Mouse (Mus musculus) stomach, embryonic 16.5 days (tissue): ENCODE data around the gene Trpv4. TPM values are rescaled to one million over a fixed set of nuclear protein-coding genes. Genes with fewer than 3 reads are reported as not detected.

Source experiments
- ATAC-seq: fragments of 200-750 bp; cut with Nextera tagmentation; 2 replicates; pipeline ENCODE4 v1.8.0; 2017; ENCODE audit warnings: moderate number of reproducible peaks, moderate TSS enrichment; ENCODE audit not compliant: insufficient read depth, low FRiP score
- H3K27ac ChIP-seq: fragments of 300-500 bp; sonication (generic); 2 replicates; pipeline ENCODE4 v1.5.1; 2014; ENCODE audit warnings: low read length
- H3K27me3 ChIP-seq: fragments of 300-500 bp; sonication (generic); 2 replicates; pipeline ENCODE4 v1.6.1; 2014; ENCODE audit warnings: low read length, control low read depth, mixed read lengths; ENCODE audit not compliant: control insufficient read depth, insufficient read depth
- H3K36me3 ChIP-seq: fragments of 300-500 bp; sonication (generic); 2 replicates; pipeline ENCODE4 v1.6.1; 2014; ENCODE audit warnings: low read length; ENCODE audit not compliant: control insufficient read depth, insufficient read depth
- H3K4me1 ChIP-seq: fragments of 300-500 bp; sonication (generic); 2 replicates; pipeline ENCODE4 v1.6.1; 2014; ENCODE audit warnings: low read length, control low read depth, mixed read lengths; ENCODE audit not compliant: control insufficient read depth, insufficient read depth
- H3K4me2 ChIP-seq: fragments of 300-500 bp; sonication (generic); 2 replicates; pipeline ENCODE4 v1.6.1; 2014; ENCODE audit warnings: low read depth, low read length, mixed read lengths
- H3K4me3 ChIP-seq: fragments of 300-500 bp; sonication (generic); replicated peaks from 2 replicates; pipeline ENCODE4 v1.5.1; 2014; ENCODE audit warnings: mild to moderate bottlenecking, low read length
- H3K9ac ChIP-seq: fragments of 300-500 bp; sonication (generic); 2 replicates; pipeline ENCODE4 v1.6.1; 2014; ENCODE audit warnings: low read length
- H3K9me3 ChIP-seq: fragments of 300-500 bp; sonication (generic); replicated peaks from 2 replicates; pipeline ENCODE4 v1.6.1; 2016; ENCODE audit warnings: low read length, control low read depth; ENCODE audit not compliant: control insufficient read depth
- WGBS: fragments of 180-500 bp; shearing (Covaris S2); extraction: QIAGEN DNeasy Blood & Tissue Kit; methylation state at CpG from one replicate; pipeline ENCODE4 v1.1.7; 2014; 5-methylcytosine and 5-hydroxymethylcytosine counted together
- polyA plus RNA-seq: library from polyadenylated mRNA; unstranded; fragments of >200 nt; fragmentation: Nextera tagmentation; extraction: Ambion mirVana; gene quantifications from 2 replicates; pipeline ENCODE4 v1.2.1, GENCODE M21; 2015

Gene Trpv4
- polyA plus RNA-seq, result 2.8 and 3.7 TPM in 2 replicates

GRCm38 (mm10) chr5:114658255-114658654 lies at the start of gene Trpv4:
Gene Trpv4 (minus strand): TSS chr5:114658421.
- 1% methylated on average over 27 of the region's 47 CpGs for WGBS
- Histone ChIP-seq H3K27me3 (peaks cover 16% of the 10 kb centered on the region), H3K9ac (peak within 1 kb of the TSS; percentile 72), H3K27ac (no peak within 1 kb of the TSS), H3K4me1 (peaks cover 8% of the 10 kb centered on the region; the same call in 1 of the 2 replicates), H3K4me3 (peak within 1 kb of the TSS; percentile 65), H3K36me3 (no peaks in the 10 kb centered on the region), H3K4me2 (peak within 1 kb of the TSS; percentile 96), H3K9me3 (no peaks in the 10 kb centered on the region)
- ATAC-seq, result peak; percentile 56

DNA sequence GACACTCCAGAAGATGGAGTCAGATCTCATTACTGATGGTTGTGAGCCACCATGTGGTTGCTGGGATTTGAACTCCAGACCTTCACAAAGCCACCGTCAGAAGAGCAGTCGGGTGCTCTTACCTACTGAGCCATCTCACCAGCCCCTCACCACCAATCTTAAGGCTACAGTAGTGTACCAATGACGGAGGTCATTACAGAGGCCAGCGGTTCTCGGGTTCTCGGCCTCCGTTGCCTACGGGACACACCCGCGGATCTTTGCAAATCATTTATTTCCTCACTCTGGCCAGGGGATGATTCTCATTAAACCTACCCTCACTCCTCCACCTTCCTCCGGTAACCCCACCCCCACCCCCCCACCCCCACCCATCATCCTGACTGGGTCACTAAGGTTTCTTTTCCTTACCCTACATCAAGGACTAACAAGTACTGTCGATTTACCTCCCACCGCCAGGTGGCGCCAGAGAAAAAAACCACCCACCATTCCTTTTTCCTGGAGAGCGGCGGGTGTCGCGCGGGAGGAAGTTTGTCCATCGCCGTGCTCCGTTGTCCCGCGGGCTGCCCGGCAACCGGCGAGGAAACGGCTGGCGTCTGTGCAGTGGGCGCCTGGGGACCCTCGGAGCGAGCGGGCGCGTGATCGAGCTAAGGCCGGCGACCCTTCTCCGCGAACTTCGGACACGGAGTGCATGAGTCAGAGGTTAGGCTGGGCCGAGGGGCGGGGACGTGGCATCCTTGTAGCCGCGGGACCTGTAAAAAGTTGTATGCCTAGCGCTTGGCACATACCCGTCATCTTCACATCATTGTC lies 49.2 kb upstream of the Trpv4 start, which contains the start of gene Tchp:
Gene Tchp, plus strand, starts transcription at position 496 of the 804 bp plus-strand sequence.
- Histone ChIP-seq H3K27me3 (no peaks in the 10 kb centered on the region), H3K9ac (peak within 1 kb of the TSS; percentile 87), H3K27ac (no peak within 1 kb of the TSS), H3K36me3 (0 out of 2 replicates have a peak, but pooled peaks cover 6% of the 10 kb centered on the region), H3K4me1 (peaks cover 6% of the 10 kb centered on the region), H3K9me3 (no peaks in the 10 kb centered on the region), H3K4me3 (peak within 1 kb of the TSS; percentile 94), H3K4me2 (peak within 1 kb of the TSS; percentile 70)
- WGBS, result 3% methylated on average over 49 of the region's 49 CpGs
- peak; percentile 80; the same call in 1 of the 2 replicates for ATAC-seq

- no peak overlapping the region for H3K27ac ChIP-seq
- no peak overlapping the region for H3K4me2 ChIP-seq
- no peaks in the 10 kb centered on the region for H3K36me3 ChIP-seq
- no peak overlapping the region for H3K9ac ChIP-seq
- no peaks in the 10 kb centered on the region for H3K4me1 ChIP-seq
- 52% methylated on average over 14 of the region's 14 CpGs for WGBS
- H3K27me3 ChIP-seq, result no peaks in the 10 kb centered on the region
- no peaks in the 10 kb centered on the region for H3K9me3 ChIP-seq
- no peak overlapping the region for H3K4me3 ChIP-seq
- peak; percentile 34; the same call in 1 of the 2 replicates for ATAC-seq
Observed at GRCm38 (mm10) chr5:114702403-114703392, 44.5 kb upstream of the Trpv4 start.

DNA sequence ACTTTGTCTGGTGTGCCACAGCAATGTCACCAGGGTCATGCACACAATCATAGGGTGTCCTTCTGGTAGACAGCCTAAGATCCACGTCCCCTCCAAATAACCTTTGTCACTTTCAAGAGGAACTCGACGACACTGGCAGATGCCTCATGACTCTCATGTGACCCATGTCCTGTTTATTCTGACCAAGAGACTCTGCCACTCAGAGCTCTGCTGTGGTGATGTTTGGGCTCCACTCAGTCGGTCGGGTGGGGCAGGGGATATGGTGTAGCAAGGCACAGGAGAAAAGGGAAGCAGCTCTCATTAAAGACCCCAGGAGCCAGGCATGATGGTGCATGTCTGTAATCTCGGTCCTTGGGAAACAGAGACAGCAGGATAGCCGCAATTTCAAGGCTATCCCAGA lies 40.8 kb upstream of the Trpv4 start:
- H3K27me3 ChIP-seq, result no peaks in the 10 kb centered on the region
- no peak for ATAC-seq

DNA sequence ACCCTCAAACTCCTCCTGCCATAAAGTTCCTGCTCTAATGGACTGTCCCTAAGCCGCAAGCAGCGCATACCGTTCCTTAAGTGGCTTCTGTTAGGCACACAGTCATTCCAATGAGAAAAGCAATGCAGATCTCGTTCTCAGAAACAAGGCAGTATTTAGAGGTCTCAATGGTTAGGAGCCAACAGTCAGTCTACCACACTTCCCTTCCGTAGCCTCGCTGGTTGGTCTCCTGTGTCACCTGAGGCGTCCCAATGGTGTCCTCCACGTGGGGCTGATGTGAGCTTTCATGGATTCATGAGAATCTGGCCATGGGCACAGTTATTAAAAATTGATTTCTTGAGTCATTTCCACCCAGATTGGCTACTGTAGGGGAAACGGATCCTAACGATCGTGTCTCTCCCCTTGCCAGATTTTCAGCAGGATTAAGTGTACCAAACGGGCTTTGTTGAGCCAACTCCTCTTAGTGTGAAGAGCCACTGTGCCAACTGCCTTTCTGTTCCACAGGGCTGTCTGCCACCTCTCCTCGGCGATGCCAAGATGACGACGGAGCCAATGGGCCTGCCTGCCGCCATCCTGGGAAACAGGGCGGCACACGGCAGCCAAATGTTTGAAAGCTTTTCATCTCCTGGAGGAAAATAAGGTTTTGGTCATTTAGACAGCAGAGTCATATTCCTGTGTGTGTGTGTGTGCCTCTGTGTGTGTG lies 40.0 kb upstream of the Trpv4 start:
- H3K27ac ChIP-seq, result no peak overlapping the region
- 88% methylated on average over 19 of the region's 19 CpGs for WGBS
- no peaks in the 10 kb centered on the region for H3K9me3 ChIP-seq
- H3K4me2 ChIP-seq, result no peak overlapping the region
- no peaks in the 10 kb centered on the region for H3K36me3 ChIP-seq
- ATAC-seq, result no peak
- no peak overlapping the region for H3K9ac ChIP-seq
- no peak overlapping the region for H3K4me3 ChIP-seq
- H3K27me3 ChIP-seq, result no peaks in the 10 kb centered on the region
- H3K4me1 ChIP-seq, result no peaks in the 10 kb centered on the region

More for the DNA sequence above, 40.8 kb upstream of the Trpv4 start:
- Histone ChIP-seq H3K9ac (no peak overlapping the region), H3K4me1 (no peaks in the 10 kb centered on the region), H3K4me3 (no peak overlapping the region), H3K27ac (no peak overlapping the region), H3K4me2 (no peak overlapping the region), H3K9me3 (no peaks in the 10 kb centered on the region), H3K36me3 (no peaks in the 10 kb centered on the region)
- WGBS, result 49% methylated on average over 7 of the region's 7 CpGs

DNA sequence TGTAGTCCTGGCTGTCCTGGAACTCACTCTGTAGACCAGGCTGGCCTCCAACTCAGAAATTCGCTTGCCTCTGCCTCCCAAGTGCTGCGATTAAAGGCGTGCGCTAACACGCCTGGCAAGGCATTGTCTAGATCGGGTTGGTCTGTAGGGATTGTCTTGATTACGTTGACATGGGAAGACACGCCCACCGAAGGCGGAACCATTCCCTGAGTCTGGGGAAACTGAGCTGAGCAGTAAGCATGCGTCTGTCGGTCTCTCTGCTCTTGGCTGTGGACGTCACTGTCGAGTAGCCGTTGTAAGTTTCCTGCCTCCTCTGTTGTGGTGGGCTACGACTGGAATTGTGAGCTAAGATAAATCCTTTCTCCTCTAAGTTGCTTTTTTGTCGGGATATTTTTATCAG lies 38.7 kb upstream of the Trpv4 start:
- Histone ChIP-seq H3K9me3 (no peaks in the 10 kb centered on the region), H3K27me3 (no peaks in the 10 kb centered on the region), H3K4me1 (no peaks in the 10 kb centered on the region), H3K9ac (no peak overlapping the region), H3K4me3 (no peak overlapping the region), H3K27ac (no peak overlapping the region), H3K4me2 (no peak overlapping the region), H3K36me3 (no peaks in the 10 kb centered on the region)
- 79% methylated on average over 17 of the region's 17 CpGs for WGBS
- ATAC-seq, result no peak

DNA sequence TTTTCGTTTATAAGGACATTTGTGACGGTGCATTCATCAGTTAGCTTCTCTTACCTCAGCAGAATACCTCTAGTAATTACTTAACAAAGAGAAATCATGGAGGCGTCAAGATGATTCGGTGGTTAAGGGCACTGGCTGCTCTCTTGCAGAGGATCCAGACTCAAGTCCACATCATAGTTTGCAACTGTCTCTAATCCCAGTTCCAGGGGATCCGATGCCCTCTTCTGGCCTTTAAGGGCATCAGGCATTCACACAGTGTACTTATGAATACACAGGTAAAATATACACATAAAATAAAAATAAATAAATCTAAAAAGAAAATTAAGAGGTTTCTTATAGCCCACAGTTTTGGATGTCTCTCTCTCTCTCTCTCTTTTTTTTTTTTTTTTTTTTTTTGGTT lies 37.6 kb upstream of the Trpv4 start:
- H3K9me3 ChIP-seq, result no peaks in the 10 kb centered on the region
- peaks cover 5% of the 10 kb centered on the region; the same call in 1 of the 2 replicates for H3K4me1 ChIP-seq
- no peaks in the 10 kb centered on the region for H3K36me3 ChIP-seq
- no peaks in the 10 kb centered on the region for H3K27me3 ChIP-seq
- no peak overlapping the region for H3K4me2 ChIP-seq
- no peak overlapping the region for H3K27ac ChIP-seq
- WGBS, result 65% methylated on average over 5 of the region's 5 CpGs
- no peak overlapping the region for H3K9ac ChIP-seq
- H3K4me3 ChIP-seq, result no peak overlapping the region
- ATAC-seq, result no peak

DNA sequence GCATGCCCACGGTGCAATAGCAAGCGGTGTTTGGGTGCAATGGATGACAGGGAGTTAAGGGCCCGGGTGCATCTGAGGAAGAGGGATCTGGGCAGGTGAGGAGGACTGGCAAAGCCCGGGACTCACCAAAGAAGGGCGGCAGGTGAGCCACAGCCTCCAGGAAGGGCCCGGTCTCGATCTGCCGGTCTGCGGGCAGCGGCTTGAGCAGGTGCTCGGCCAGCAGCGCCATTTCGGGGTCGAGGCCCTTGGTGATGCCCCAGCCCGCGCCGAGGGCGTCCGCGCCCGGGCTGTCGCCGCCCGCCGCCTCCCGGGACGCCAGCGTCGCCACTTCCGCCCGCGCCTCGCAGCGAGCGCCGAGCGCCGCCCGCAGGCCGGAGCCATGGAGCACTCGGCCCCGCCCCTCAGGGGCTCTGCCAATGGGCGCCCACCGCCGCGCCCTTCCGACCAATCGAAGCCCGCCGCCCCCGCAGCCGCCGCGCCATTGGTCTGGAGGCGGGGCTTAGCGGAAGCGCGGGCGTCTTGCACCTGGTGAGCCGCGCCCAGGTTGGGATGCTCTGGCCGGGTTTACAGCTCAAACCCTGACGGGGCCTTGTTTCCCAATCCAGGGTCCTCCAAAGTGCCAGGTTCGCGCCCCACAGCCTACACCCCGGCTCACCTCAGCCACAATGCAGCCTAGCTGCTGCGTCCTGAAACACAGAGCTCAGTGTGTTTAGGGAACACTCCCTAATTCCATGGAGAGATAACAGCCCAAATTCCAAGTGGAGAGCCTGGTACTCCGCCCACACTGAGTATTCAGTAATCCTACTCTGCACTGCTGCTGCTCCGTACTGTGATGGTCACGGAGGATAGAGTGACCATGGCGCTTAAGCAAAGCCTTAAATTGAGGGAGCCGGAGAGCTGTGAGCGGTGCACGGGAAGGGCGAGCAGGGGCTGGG lies 32.7 kb upstream of the Trpv4 start, which contains the start of gene Gltp:
Gene Gltp, minus strand, starts transcription at position 352 of the 935 bp plus-strand sequence.
- ATAC-seq, result peak; percentile 96

More for the DNA sequence above, 32.7 kb upstream of the Trpv4 start, which contains the start of gene Gltp:
- H3K9me3 ChIP-seq, result no peaks in the 10 kb centered on the region
- peak within 1 kb of the TSS; percentile 86 for H3K9ac ChIP-seq
- H3K4me2 ChIP-seq, result peak within 1 kb of the TSS; percentile 86
- no peaks in the 10 kb centered on the region for H3K36me3 ChIP-seq
- WGBS, result 3% methylated on average over 75 of the region's 75 CpGs
- peak within 1 kb of the TSS; percentile 77 for H3K27ac ChIP-seq
- peaks cover 19% of the 10 kb centered on the region for H3K4me1 ChIP-seq
- peak within 1 kb of the TSS; percentile 72 for H3K4me3 ChIP-seq
- no peaks in the 10 kb centered on the region for H3K27me3 ChIP-seq
